Mouse (Mus musculus) lung, adult 2 months (tissue): ENCODE measurements around the gene Erg. TPM values are rescaled to one million over a fixed set of nuclear protein-coding genes. Genes with fewer than 3 reads are reported as not detected.

Source experiments
- DNase-seq: peaks from one replicate; pipeline ENCODE4 v3.0.0; 2022
- H3K4me1 ChIP-seq: fragments of 200-500 bp; 2 replicates; pipeline ENCODE4 v1.6.1; 2011; ENCODE audit warnings: low read length; ENCODE audit not compliant: control insufficient read depth, insufficient read depth
- H3K4me3 ChIP-seq: fragments of 200-500 bp; replicated peaks from 2 replicates; pipeline ENCODE3; 2011; ENCODE audit warnings: low read depth, mild to moderate bottlenecking, control low read depth, low read length; ENCODE audit errors: extremely low read depth
- CTCF ChIP-seq: fragments of 200-500 bp; IDR thresholded peaks from 2 replicates; pipeline ENCODE4 v1.5.1; 2011; ENCODE audit warnings: mild to moderate bottlenecking, low read length, control low read depth; ENCODE audit not compliant: insufficient read depth
- POLR2A ChIP-seq: fragments of 200-500 bp; IDR thresholded peaks from 2 replicates; pipeline ENCODE4 v1.6.1; 2011; ENCODE audit warnings: low read depth, mild to moderate bottlenecking, control low read depth, low read length, borderline replicate concordance; ENCODE audit errors: extremely low read depth
- WGBS: fragments of 180-500 bp; shearing (Covaris S2); methylation state at CpG from one replicate; pipeline ENCODE4 v1.1.7; 2018; 5-methylcytosine and 5-hydroxymethylcytosine counted together
- polyA plus RNA-seq: library from polyadenylated mRNA; depleted of rRNA; stranded (reverse); fragments of >200 nt; gene quantifications from 2 replicates; pipeline ENCODE4 v1.2.3, GENCODE M21; 2012

Erg gene
- polyA plus RNA-seq, 1 experiment: 82.7 TPM

GRCm38 (mm10) chr16:95611982-95612746 lies 25.8 kb upstream of the Erg start:
- WGBS: 51% methylated on average over 20 of the region's 20 CpGs
- TF ChIP-seq CTCF: no peak
- no peak for TF ChIP-seq POLR2A
- Histone ChIP-seq H3K4me3 (no peak overlapping the region), H3K4me1 (no peaks in the 10 kb centered on the region)
- DNase-seq: no peak

- DNase-seq: no peak
- WGBS: 59% methylated on average over 7 of the region's 7 CpGs
- TF ChIP-seq POLR2A (no peak), CTCF (no peak)
- Histone ChIP-seq H3K4me3 (no peak overlapping the region), H3K4me1 (no peaks in the 10 kb centered on the region)
These were observed 22.2 kb upstream of the Erg start for GRCm38 (mm10) chr16:95608624-95609023.

- peak; percentile 72 for DNase-seq
- H3K4me1 ChIP-seq: no peaks in the 10 kb centered on the region
These were observed 18.9 kb upstream of the Erg start for GRCm38 (mm10) chr16:95605304-95605703.

GRCm38 (mm10) chr16:95602504-95602903 lies 16.1 kb upstream of the Erg start:
- no peak for DNase-seq
- 43% methylated on average over 5 of the region's 5 CpGs for WGBS
- TF ChIP-seq CTCF: no peak
- no peak for TF ChIP-seq POLR2A
- Histone ChIP-seq H3K4me3 (no peak overlapping the region), H3K4me1 (no peaks in the 10 kb centered on the region)

More at GRCm38 (mm10) chr16:95605304-95605703, 18.9 kb upstream of the Erg start:
- no peak for TF ChIP-seq POLR2A
- TF ChIP-seq CTCF: peak; percentile 80
- WGBS: 12% methylated on average over 7 of the region's 7 CpGs
- no peak overlapping the region for H3K4me3 ChIP-seq

- 46% methylated on average over 4 of the region's 4 CpGs for whole genome bisulfite sequencing
These were observed 15.4 kb upstream of the Erg start for GRCm38 (mm10) chr16:95601807-95602206.

GRCm38 (mm10) chr16:95601219-95601580 lies 14.8 kb upstream of the Erg start:
- DNase-seq: no peak
- WGBS: 90% methylated on average over 4 of the region's 4 CpGs
- Histone ChIP-seq H3K4me3 (no peak overlapping the region), H3K4me1 (no peaks in the 10 kb centered on the region)
- no peak for TF ChIP-seq POLR2A
- no peak for TF ChIP-seq CTCF

More at GRCm38 (mm10) chr16:95601807-95602206, 15.4 kb upstream of the Erg start:
- H3K4me1 ChIP-seq: no peaks in the 10 kb centered on the region
- TF ChIP-seq POLR2A (no peak), CTCF (no peak)
- DNase-seq: no peak
- H3K4me3 ChIP-seq: no peak overlapping the region

- no peak for DNase-seq
- 81% methylated on average over 19 of the region's 19 CpGs for WGBS
- TF ChIP-seq CTCF: no peak
- TF ChIP-seq POLR2A: no peak
- Histone ChIP-seq H3K4me1 (no peaks in the 10 kb centered on the region), H3K4me3 (no peak overlapping the region)
These were observed 14.3 kb upstream of the Erg start for GRCm38 (mm10) chr16:95600572-95601218.

GRCm38 (mm10) chr16:95598930-95599329 lies 12.5 kb upstream of the Erg start:
- H3K4me1 ChIP-seq: no peaks in the 10 kb centered on the region
- no peak for DNase-seq
- 86% methylated on average over 4 of the region's 4 CpGs for whole genome bisulfite sequencing
- H3K4me3 ChIP-seq: no peak overlapping the region
- TF ChIP-seq CTCF: no peak
- TF ChIP-seq POLR2A: no peak

- no peak for TF ChIP-seq POLR2A
- no peak for TF ChIP-seq CTCF
- H3K4me1 ChIP-seq: no peaks in the 10 kb centered on the region
- H3K4me3 ChIP-seq: no peak overlapping the region
- DNase-seq: no peak
- 44% methylated on average over 7 of the region's 7 CpGs for WGBS
These were observed 11.2 kb upstream of the Erg start for GRCm38 (mm10) chr16:95597578-95597951.
